Mouse (Mus musculus) kidney, embryonic 15.5 days (tissue): ENCODE measurements around the gene Zfp365. TPM values are rescaled to one million over a fixed set of nuclear protein-coding genes. Genes with fewer than 3 reads are reported as not detected.

ENCODE experiments used
- ATAC-seq: fragments of 200-750 bp; cut with Nextera tagmentation; replicated peaks from 2 replicates; pipeline ENCODE4 v1.8.0; 2017; ENCODE audit warnings: moderate TSS enrichment; ENCODE audit not compliant: low FRiP score
- H3K27ac ChIP-seq: fragments of 300-500 bp; sonication (generic); 2 replicates; pipeline ENCODE4 v1.5.1; 2015; ENCODE audit warnings: mild to moderate bottlenecking, inconsistent platforms
- H3K27me3 ChIP-seq: fragments of 300-500 bp; sonication (generic); 2 replicates; pipeline ENCODE4 v1.6.1; 2015; ENCODE audit warnings: inconsistent platforms
- H3K36me3 ChIP-seq: fragments of 300-500 bp; sonication (generic); 2 replicates; pipeline ENCODE4 v1.6.1; 2015; ENCODE audit warnings: inconsistent platforms
- H3K4me1 ChIP-seq: fragments of 300-500 bp; sonication (generic); 2 replicates; pipeline ENCODE4 v1.6.1; 2015; ENCODE audit warnings: inconsistent platforms
- H3K4me2 ChIP-seq: fragments of 300-500 bp; sonication (generic); 2 replicates; pipeline ENCODE4 v1.6.1; 2015; ENCODE audit warnings: moderate library complexity, mild to moderate bottlenecking, inconsistent platforms
- H3K4me3 ChIP-seq: fragments of 300-500 bp; sonication (generic); replicated peaks from 2 replicates; pipeline ENCODE4 v1.5.1; 2015; ENCODE audit warnings: mild to moderate bottlenecking, inconsistent platforms
- H3K9ac ChIP-seq: fragments of 300-500 bp; sonication (generic); 2 replicates; pipeline ENCODE4 v1.6.1; 2015; ENCODE audit warnings: mild to moderate bottlenecking, inconsistent platforms
- H3K9me3 ChIP-seq: fragments of 300-500 bp; sonication (generic); replicated peaks from 2 replicates; pipeline ENCODE4 v1.6.1; 2016; ENCODE audit warnings: inconsistent platforms
- WGBS: fragments of 180-500 bp; shearing (Covaris S2); methylation state at CpG from one replicate; pipeline ENCODE4 v1.1.7; 2015; ENCODE audit warnings: mixed read lengths; 5-methylcytosine and 5-hydroxymethylcytosine counted together
- polyA plus RNA-seq: library from polyadenylated mRNA; unstranded; fragments of >200 nt; fragmentation: Nextera tagmentation; extraction: Ambion mirVana; gene quantifications from 2 replicates; pipeline ENCODE4 v1.2.1, GENCODE M21; 2015

Zfp365 gene
- polyA plus RNA-seq, 1 experiment from 2014 or later = 0.88 TPM

- Histone ChIP-seq H3K4me2 (no peak overlapping the region), H3K4me3 (no peak overlapping the region), H3K9me3 (no peaks in the 10 kb centered on the region), H3K9ac (no peak overlapping the region), H3K4me1 (no peaks in the 10 kb centered on the region), H3K27ac (no peak overlapping the region), H3K27me3 (no peaks in the 10 kb centered on the region), H3K36me3 (no peaks in the 10 kb centered on the region)
- 60% methylated on average over 4 of the region's 4 CpGs for WGBS
- ATAC-seq = no peak
Observed at GRCm38 (mm10) chr10:67898949-67899675, 13.3 kb downstream of the Zfp365 start.

- Histone ChIP-seq H3K4me1 (no peaks in the 10 kb centered on the region), H3K4me2 (no peak overlapping the region), H3K36me3 (no peaks in the 10 kb centered on the region), H3K4me3 (no peak overlapping the region), H3K9ac (no peak overlapping the region), H3K27ac (no peak overlapping the region), H3K9me3 (no peaks in the 10 kb centered on the region), H3K27me3 (no peaks in the 10 kb centered on the region)
- ATAC-seq = no peak
- WGBS = 72% methylated on average over 9 of the region's 9 CpGs
Observed at GRCm38 (mm10) chr10:67898355-67898935, 14.0 kb downstream of the Zfp365 start.

GRCm38 (mm10) chr10:67897281-67897680 lies 15.2 kb downstream of the Zfp365 start:
- no peak for ATAC-seq
- no peak overlapping the region for H3K4me3 ChIP-seq
- no peak overlapping the region for H3K4me2 ChIP-seq
- WGBS = 87% methylated on average over 6 of the region's 6 CpGs
- no peak overlapping the region for H3K27ac ChIP-seq
- no peaks in the 10 kb centered on the region for H3K9me3 ChIP-seq
- H3K36me3 ChIP-seq = no peaks in the 10 kb centered on the region
- H3K4me1 ChIP-seq = no peaks in the 10 kb centered on the region
- no peaks in the 10 kb centered on the region for H3K27me3 ChIP-seq
- no peak overlapping the region for H3K9ac ChIP-seq

DNA sequence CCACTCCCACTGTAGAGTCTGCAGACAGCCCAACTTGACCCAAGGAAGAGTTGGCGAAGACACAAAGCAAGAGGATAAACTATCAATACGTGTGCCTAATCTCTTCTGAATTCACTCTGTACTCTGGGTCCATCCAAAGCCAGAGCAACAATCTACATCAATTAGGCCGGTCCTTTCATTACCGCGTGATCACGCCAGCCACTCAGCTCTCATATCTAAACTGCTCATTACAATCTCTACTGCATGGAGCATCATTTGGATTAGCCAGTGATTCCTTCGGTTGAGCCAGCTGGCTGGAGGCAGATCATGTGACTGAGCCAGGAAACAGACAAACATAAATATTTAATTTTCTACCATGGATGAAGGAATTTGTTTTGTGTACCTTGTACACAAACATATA lies 17.8 kb downstream of the Zfp365 start:
- ATAC-seq = no peak

DNA sequence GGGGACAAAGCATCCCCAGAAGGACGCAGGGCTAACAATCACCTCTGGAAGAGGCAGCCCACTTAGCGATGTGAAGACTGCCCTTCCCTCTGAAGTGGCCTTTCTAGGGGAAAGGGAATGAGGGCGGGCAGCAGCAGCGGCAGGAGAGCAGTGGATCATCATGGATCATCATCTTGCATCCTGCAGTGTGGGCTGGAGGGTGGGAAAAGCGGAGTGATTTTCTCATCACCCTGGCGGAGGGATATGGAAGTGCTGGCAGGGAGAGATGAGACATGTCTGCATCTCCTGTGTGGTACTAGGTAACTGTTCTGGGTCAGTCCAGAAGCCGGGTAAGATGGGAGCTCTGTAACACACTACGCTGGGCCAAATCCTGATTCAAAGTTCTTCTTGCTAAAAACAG lies 18.4 kb downstream of the Zfp365 start:
- no peak for ATAC-seq
- Histone ChIP-seq H3K4me1 (no peaks in the 10 kb centered on the region), H3K27me3 (no peaks in the 10 kb centered on the region), H3K27ac (no peak overlapping the region), H3K4me3 (no peak overlapping the region), H3K36me3 (no peaks in the 10 kb centered on the region), H3K4me2 (no peak overlapping the region), H3K9me3 (no peaks in the 10 kb centered on the region), H3K9ac (no peak overlapping the region)
- 73% methylated on average over 8 of the region's 8 CpGs for WGBS

More for the DNA sequence above, 17.8 kb downstream of the Zfp365 start:
- Histone ChIP-seq H3K9ac (no peak overlapping the region), H3K9me3 (no peaks in the 10 kb centered on the region), H3K4me1 (no peaks in the 10 kb centered on the region), H3K36me3 (no peaks in the 10 kb centered on the region), H3K4me3 (no peak overlapping the region), H3K27me3 (no peaks in the 10 kb centered on the region), H3K27ac (no peak overlapping the region), H3K4me2 (no peak overlapping the region)
- WGBS = 94% methylated on average over 7 of the region's 7 CpGs

DNA sequence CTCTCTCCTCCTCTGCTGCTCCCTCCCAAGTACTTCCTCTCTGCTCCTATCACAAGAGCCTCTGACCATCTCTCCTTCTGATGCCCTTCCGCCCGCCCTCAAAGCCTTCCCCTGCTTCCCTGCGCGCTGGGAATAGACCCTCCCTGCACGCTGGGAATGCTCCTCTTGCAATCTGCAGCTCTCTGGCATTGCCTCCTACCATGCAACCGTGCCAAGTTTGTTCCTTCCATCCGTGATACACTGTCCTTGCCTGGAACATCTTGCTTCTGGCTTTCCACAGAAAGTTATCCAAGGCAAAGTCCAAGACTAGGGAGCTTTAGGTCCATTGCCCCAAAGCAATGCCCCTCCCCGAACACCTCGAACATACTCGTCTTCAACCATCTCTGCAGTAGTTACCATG lies 19.2 kb downstream of the Zfp365 start:
- no peak overlapping the region for H3K4me2 ChIP-seq

GRCm38 (mm10) chr10:67891126-67891525 lies 21.3 kb downstream of the Zfp365 start:
- no peak overlapping the region for H3K9ac ChIP-seq
- H3K36me3 ChIP-seq = no peaks in the 10 kb centered on the region
- H3K4me3 ChIP-seq = no peak overlapping the region
- H3K4me1 ChIP-seq = no peaks in the 10 kb centered on the region
- ATAC-seq = no peak
- H3K27me3 ChIP-seq = no peaks in the 10 kb centered on the region
- H3K27ac ChIP-seq = no peak overlapping the region
- 82% methylated on average over 6 of the region's 6 CpGs for WGBS
- H3K9me3 ChIP-seq = no peaks in the 10 kb centered on the region
- H3K4me2 ChIP-seq = no peak overlapping the region

More for the DNA sequence above, 19.2 kb downstream of the Zfp365 start:
- H3K9me3 ChIP-seq = no peaks in the 10 kb centered on the region
- H3K4me3 ChIP-seq = no peak overlapping the region
- 87% methylated on average over 10 of the region's 10 CpGs for WGBS
- ATAC-seq = no peak
- no peaks in the 10 kb centered on the region for H3K4me1 ChIP-seq
- no peaks in the 10 kb centered on the region for H3K27me3 ChIP-seq
- H3K27ac ChIP-seq = no peak overlapping the region
- no peak overlapping the region for H3K9ac ChIP-seq
- H3K36me3 ChIP-seq = no peaks in the 10 kb centered on the region

- Histone ChIP-seq H3K4me1 (no peaks in the 10 kb centered on the region), H3K9ac (no peak overlapping the region), H3K4me3 (no peak overlapping the region), H3K4me2 (no peak overlapping the region), H3K27ac (no peak overlapping the region), H3K36me3 (no peaks in the 10 kb centered on the region), H3K27me3 (no peaks in the 10 kb centered on the region), H3K9me3 (no peaks in the 10 kb centered on the region)
- 96% methylated on average over 10 of the region's 10 CpGs for WGBS
- no peak for ATAC-seq
Observed at GRCm38 (mm10) chr10:67887971-67888370, 24.5 kb downstream of the Zfp365 start.

DNA sequence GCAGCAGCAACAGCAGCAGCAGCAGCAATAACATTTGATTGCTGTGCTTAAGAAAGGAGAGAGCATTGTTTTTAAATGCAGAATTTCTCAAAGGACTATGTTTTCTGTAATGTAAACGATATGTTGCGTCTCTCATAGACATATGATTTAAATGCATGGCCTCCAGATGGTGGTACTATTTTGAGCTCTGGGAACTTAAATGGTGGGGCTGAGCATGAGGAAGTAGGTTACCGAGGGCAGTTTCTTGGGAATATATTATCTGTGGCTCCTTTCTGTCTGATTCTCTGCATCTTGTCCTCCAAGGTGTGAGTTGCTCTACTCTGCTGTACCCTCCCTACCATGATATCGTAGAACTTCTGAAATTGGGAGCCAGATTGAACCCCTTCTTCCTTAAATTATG lies 31.8 kb downstream of the Zfp365 start:
- Histone ChIP-seq H3K4me2 (no peak overlapping the region), H3K4me1 (0 out of 2 replicates have a peak, but pooled peaks cover 7% of the 10 kb centered on the region), H3K9ac (no peak overlapping the region), H3K9me3 (no peaks in the 10 kb centered on the region), H3K27ac (no peak overlapping the region), H3K4me3 (no peak overlapping the region), H3K27me3 (no peaks in the 10 kb centered on the region), H3K36me3 (no peaks in the 10 kb centered on the region)
- ATAC-seq = no peak
- 81% methylated on average over 4 of the region's 4 CpGs for WGBS

DNA sequence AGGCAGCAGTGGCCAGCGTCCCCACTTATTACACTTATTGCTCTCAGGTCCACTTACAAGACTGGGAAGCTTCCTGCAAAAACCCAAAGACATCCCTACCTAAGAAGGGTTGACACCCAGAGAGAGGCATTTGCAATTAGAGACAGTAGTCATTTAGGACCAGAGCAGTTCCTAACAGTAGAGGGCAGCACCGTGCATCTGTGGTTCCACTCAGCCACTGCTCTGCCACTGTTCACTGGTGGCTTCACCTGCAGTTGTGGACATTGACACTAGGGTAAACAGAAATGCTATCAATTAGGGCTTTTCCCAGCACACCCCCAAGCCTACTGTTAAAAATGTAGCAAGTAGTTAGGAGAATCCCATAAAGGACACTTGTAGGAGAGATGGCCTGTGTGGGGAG lies 40.7 kb downstream of the Zfp365 start:
- Histone ChIP-seq H3K9me3 (no peaks in the 10 kb centered on the region), H3K36me3 (no peaks in the 10 kb centered on the region), H3K27ac (no peak overlapping the region), H3K9ac (no peak overlapping the region), H3K4me2 (no peak overlapping the region), H3K27me3 (no peaks in the 10 kb centered on the region), H3K4me3 (no peak overlapping the region), H3K4me1 (0 out of 2 replicates have a peak, but pooled peaks cover 1% of the 10 kb centered on the region)
- 16% methylated on average over 2 of the region's 2 CpGs for WGBS
- ATAC-seq = no peak

DNA sequence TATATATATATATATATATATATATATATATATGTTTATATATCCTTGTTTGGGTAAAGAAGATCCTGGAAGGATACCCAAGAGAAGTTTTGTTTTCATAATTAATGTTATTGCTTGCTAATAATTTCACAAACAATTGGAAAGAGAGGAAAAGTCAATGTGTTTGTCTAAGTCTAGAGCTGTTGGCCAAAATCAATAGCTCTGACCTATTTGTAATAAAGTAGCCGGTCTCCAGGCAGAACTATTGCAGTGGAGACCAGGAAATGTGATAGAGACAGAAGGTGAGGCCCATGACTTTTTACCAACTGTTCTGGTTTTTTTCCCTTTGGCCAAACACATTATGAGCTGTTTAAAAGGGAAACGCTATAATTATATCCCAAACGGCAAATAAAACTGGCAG lies 44.2 kb downstream of the Zfp365 start:
- Histone ChIP-seq H3K4me3 (no peak overlapping the region), H3K9ac (no peak overlapping the region), H3K9me3 (no peaks in the 10 kb centered on the region), H3K27ac (no peak overlapping the region), H3K27me3 (no peaks in the 10 kb centered on the region), H3K4me2 (no peak overlapping the region), H3K36me3 (no peaks in the 10 kb centered on the region), H3K4me1 (no peaks in the 10 kb centered on the region)
- WGBS = 89% methylated on average over 3 of the region's 3 CpGs
- ATAC-seq = no peak

GRCm38 (mm10) chr10:67865841-67866240 lies 46.6 kb downstream of the Zfp365 start:
- no peak overlapping the region for H3K4me2 ChIP-seq
- 90% methylated on average over 6 of the region's 6 CpGs for WGBS
- no peak overlapping the region for H3K4me3 ChIP-seq
- H3K36me3 ChIP-seq = no peaks in the 10 kb centered on the region
- no peak overlapping the region for H3K9ac ChIP-seq
- no peak overlapping the region for H3K27ac ChIP-seq
- H3K9me3 ChIP-seq = no peaks in the 10 kb centered on the region
- ATAC-seq = no peak
- H3K27me3 ChIP-seq = no peaks in the 10 kb centered on the region
- H3K4me1 ChIP-seq = 0 out of 2 replicates have a peak, but pooled peaks cover 3% of the 10 kb centered on the region
